Mouse (Mus musculus) E14TG2a.4 (cell line): ENCODE measurements around the gene Foxo3.

Experiments
- CTCF ChIP-seq: conservative IDR thresholded peaks from 2 replicates; pipeline ENCODE4 v1.5.1; 2014; ENCODE audit warnings: low read length
- NANOG ChIP-seq: IDR thresholded peaks from 2 replicates; pipeline ENCODE4 v1.6.1; 2014; ENCODE audit warnings: borderline replicate concordance, low read length, mixed read lengths
- POU5F1 ChIP-seq: IDR thresholded peaks from 2 replicates; pipeline ENCODE4 v1.6.1; 2014; ENCODE audit warnings: low read length, borderline replicate concordance

DNA sequence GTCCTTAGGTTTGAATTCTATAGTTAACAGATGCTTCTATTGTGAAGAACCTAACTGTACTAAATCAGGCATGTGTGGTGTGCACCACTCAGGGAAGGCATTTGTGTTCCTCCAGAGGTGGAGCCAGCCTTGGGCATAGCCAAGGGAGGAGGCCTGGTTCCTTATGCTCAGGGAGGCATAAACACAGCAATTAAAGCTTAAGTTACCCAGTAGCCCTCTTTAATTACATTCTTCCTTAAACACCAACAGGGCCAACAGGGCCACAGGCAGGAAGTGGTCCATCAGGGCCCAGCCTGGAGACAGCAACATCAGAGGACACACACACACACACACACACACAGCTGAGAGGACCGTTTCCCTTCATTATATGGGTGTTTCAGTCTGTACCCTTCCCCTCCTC lies 102.7 kb downstream of the Foxo3 start:
- TF ChIP-seq CTCF = no peak
- no peak for TF ChIP-seq POU5F1
- TF ChIP-seq NANOG = no peak
